Mouse (Mus musculus) right cerebral cortex, postnatal 14 days (tissue): Measurements from ENCODE around the gene Dpp9.

Experiments
- DNase-seq: peaks from one replicate; pipeline ENCODE4 v3.0.0; 2022

Gene Dpp9

GRCm38 (mm10) chr17:56226566-56226965 is 7.9 kb upstream of the Dpp9 start:
- no peak for DNase-seq

GRCm38 (mm10) chr17:56224916-56225315 is 6.2 kb upstream of the Dpp9 start:
- DNase-seq: no peak

GRCm38 (mm10) chr17:56219805-56220204 is 1.1 kb upstream of the Dpp9 start:
- no peak for DNase-seq

- no peak for DNase-seq
Measured at GRCm38 (mm10) chr17:56219251-56219650, 546 bp upstream of the Dpp9 start.

GRCm38 (mm10) chr17:56217670-56218069 is 1.0 kb downstream of the Dpp9 start:
- no peak for DNase-seq

- DNase-seq: no peak
Measured at GRCm38 (mm10) chr17:56214229-56214628, 4.5 kb downstream of the Dpp9 start.

- DNase-seq: no peak
Measured at GRCm38 (mm10) chr17:56212676-56213075, 6.0 kb downstream of the Dpp9 start.

GRCm38 (mm10) chr17:56211090-56211489 is 7.6 kb downstream of the Dpp9 start:
- no peak for DNase-seq

- no peak for DNase-seq
Measured at GRCm38 (mm10) chr17:56208821-56209220, 9.9 kb downstream of the Dpp9 start.

GRCm38 (mm10) chr17:56207963-56208530 is 10.7 kb downstream of the Dpp9 start:
- DNase-seq: no peak

GRCm38 (mm10) chr17:56206986-56207674 is 11.6 kb downstream of the Dpp9 start:
- no peak for DNase-seq

- no peak for DNase-seq
Measured at GRCm38 (mm10) chr17:56206276-56206884, 12.3 kb downstream of the Dpp9 start.

GRCm38 (mm10) chr17:56203729-56204128 is 15.0 kb downstream of the Dpp9 start:
- no peak for DNase-seq

- DNase-seq: no peak
Measured at GRCm38 (mm10) chr17:56202476-56202875, 16.2 kb downstream of the Dpp9 start.

- no peak for DNase-seq
Measured at GRCm38 (mm10) chr17:56201642-56202041, 17.1 kb downstream of the Dpp9 start.

GRCm38 (mm10) chr17:56200586-56200985 is 18.1 kb downstream of the Dpp9 start:
- no peak for DNase-seq

- no peak for DNase-seq
Measured at GRCm38 (mm10) chr17:56196860-56197259, 21.8 kb downstream of the Dpp9 start.

- DNase-seq: no peak
Measured at GRCm38 (mm10) chr17:56194765-56195164, 23.9 kb downstream of the Dpp9 start.

GRCm38 (mm10) chr17:56194357-56194756 is 24.3 kb downstream of the Dpp9 start:
- DNase-seq: no peak

GRCm38 (mm10) chr17:56191266-56191665 is 27.4 kb downstream of the Dpp9 start:
- no peak for DNase-seq

GRCm38 (mm10) chr17:56185281-56186141 is 33.2 kb downstream of the Dpp9 start:
- DNase-seq: no peak

GRCm38 (mm10) chr17:56183658-56184103 is 35.0 kb downstream of the Dpp9 start, which contains the start of gene Mydgf:
Mydgf (minus strand) TSS chr17:56183920.
- peak; percentile 97 for DNase-seq

GRCm38 (mm10) chr17:56182975-56183657 is 35.6 kb downstream of the Dpp9 start:
- DNase-seq: no peak
